Mouse (Mus musculus) ES-Bruce4 (cell line): ENCODE measurements around the gene Dgkd.

Experiments
- CTCF ChIP-seq: IDR thresholded peaks from one replicate; pipeline ENCODE4 v1.8.1; 2011; ENCODE audit warnings: low read depth, low read length
- POLR2A ChIP-seq: IDR thresholded peaks from one replicate; pipeline ENCODE4 v1.8.1; 2011; ENCODE audit warnings: low read length; ENCODE audit not compliant: insufficient read depth

- no peak for TF ChIP-seq CTCF
- TF ChIP-seq POLR2A, result no peak
These were observed 65.0 kb downstream of the Dgkd start for GRCm38 (mm10) chr1:87918061-87918460.
